Mouse (Mus musculus) left cerebral cortex, postnatal 25 days (tissue): ENCODE measurements around the gene Kbtbd13. TPM values are rescaled to one million over a fixed set of nuclear protein-coding genes. Genes with fewer than 3 reads are reported as not detected.

Source experiments
- DNase-seq, 2 experiments: peaks; one replicate each; pipeline ENCODE4 v3.0.0; 2022; ENCODE audit warnings: low spot score in 2 of 2, mixed read lengths in 1 of 2
- intact Hi-C: fragments of 180-260 bp; cut with DNase I; formaldehyde crosslinking; loops from one replicate; pipeline ENCODE4 v1.15.1; 2025
- total RNA-seq, 2 experiments: library from RNA; stranded (reverse); gene quantifications; 2 replicates each; pipeline ENCODE4 v1.2.3; 2021

Kbtbd13 gene
- total RNA-seq, 2 experiments from 2014 or later: 0.11 to 0.32 TPM

GRCm38 (mm10) chr9:65399934-65400333 lies 8.5 kb upstream of the Kbtbd13 start:
- no peak for DNase-seq
- intact Hi-C loops: no loop called here

- DNase-seq: peak; percentile 26 to 28
- intact Hi-C loops: no loop called here
These were observed 6.8 kb upstream of the Kbtbd13 start, which contains the start of gene Rasl12 for GRCm38 (mm10) chr9:65398279-65398678. Gene Rasl12 (plus strand): TSS chr9:65398506.

DNA sequence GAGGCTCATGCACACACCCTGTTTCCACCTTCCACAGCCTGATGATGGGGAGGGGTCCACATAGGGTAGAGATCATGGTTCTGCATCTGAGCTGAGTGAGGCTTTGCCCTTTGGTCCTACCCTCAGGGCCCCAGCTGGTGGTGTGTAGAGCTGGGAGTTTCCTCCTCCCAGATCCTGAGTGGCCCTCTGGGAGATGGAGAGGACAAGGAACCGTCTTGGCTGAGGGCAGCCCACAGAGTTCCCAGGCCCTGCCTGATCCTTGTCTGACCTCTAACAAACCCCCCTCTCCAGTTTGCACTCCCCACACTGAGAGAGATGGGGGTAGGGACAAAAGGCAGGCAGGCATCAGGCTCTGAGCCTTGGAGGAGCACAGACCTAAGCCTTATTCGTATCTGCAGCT lies 2.9 kb upstream of the Kbtbd13 start:
- no peak for DNase-seq
- intact Hi-C loops: no loop called here

DNA sequence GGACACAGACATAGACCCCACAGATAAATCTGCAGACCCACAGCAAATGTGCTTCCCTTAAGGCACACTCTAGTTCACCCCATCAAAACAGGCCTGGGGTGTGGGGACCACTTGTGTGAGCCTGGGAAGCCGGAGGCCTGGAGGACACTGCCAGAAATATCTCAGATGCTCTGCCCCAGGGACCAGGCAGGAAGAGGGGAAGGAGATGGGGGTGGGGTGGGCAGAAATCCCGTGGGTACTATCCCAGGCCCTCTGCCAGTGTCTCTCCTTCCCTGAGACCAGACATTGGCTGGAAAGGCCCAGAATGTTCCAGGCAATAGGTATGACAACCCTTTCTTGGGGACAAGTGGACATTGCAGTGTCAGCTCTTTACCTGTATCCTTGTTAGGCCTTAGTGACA lies 2.2 kb upstream of the Kbtbd13 start:
- intact Hi-C loops: loop anchor here (1.0 kb wide), 1 partner anchor 39 kb away; no protein-coding TSS in a partner anchor
- no peak for DNase-seq

DNA sequence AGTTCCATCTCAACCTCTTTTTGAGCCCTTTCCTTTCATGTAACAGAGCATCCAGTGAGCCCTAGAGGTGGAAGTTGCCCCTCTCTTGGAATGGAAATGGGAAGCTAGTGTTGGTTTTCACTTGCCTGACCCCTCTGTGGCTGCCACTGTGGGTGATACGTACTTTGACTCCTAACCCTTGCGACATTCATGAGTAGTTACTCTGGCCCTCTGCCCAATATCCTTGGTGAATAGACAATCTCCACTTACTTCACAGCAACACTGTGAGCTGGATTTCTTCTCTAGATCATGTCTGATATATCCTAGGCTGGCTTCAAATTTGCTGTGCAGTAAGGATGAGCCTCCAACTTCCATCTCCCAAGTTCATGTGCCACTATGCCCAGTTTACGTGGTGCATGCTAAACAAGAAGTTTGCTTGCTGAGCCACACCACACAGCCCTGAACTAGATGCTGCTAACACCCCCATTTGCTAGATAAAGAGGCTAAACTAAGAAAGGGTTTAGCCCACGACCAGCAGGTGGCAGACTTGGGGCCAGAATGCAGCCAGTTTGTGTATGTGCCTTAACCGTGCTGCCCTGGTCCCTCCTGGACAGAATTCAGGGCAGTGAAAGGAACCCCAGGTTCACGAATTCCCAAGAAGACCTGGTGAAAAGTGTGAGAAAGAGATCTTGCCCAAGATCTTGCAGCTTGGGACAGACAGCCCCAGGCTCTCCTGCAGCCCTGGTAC lies 1.3 kb upstream of the Kbtbd13 start:
- peak; percentile 46 to 65 for DNase-seq
- intact Hi-C loops: loop anchor here (1.0 kb wide), 1 partner anchor 40 kb away; no protein-coding TSS in a partner anchor

DNA sequence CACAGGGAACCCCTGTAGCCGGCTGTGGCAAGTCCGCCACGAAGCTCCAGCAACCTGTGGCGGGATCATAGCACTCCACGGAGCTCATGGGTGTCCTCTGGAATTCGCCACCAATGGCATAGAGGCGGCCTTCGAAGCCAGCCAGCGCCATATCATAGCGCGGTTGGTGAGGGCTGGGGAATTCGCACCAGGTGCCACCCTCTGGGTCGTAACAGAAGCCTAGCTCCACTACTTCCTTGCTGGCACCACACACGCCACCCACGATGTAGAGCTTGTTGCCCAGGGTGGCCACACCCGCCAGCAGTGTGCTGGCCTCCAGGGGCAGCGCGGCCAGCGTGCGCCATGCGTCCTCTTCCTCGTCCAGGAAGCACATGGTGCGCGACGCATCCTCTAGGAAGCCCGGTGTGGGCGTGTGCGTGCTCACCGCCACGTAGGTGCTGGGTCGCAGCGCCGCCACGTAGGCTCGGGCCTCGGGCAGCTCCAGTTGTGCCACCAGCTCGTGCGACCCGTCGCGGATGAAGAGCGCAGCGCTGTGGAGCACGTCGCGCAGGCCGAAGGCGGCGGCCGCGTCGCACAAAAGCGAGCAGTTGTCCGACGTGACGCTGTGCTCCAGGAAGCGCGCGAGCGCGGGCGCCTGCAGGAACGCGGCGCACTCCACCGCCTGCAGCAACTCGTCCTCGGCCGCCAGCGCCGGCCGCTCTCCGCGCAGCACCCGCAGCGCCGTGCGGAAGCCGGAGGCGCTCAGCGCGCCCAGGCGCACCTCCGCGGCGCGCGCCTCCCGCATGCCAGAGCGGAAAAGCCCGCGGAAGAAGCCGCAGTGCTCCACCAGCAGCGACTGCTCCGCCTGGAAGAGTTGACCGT lies 470 bp downstream of the Kbtbd13 start:
- DNase-seq: peak in 1 of 2 experiments; percentile 17
- intact Hi-C loops: no loop called here

DNA sequence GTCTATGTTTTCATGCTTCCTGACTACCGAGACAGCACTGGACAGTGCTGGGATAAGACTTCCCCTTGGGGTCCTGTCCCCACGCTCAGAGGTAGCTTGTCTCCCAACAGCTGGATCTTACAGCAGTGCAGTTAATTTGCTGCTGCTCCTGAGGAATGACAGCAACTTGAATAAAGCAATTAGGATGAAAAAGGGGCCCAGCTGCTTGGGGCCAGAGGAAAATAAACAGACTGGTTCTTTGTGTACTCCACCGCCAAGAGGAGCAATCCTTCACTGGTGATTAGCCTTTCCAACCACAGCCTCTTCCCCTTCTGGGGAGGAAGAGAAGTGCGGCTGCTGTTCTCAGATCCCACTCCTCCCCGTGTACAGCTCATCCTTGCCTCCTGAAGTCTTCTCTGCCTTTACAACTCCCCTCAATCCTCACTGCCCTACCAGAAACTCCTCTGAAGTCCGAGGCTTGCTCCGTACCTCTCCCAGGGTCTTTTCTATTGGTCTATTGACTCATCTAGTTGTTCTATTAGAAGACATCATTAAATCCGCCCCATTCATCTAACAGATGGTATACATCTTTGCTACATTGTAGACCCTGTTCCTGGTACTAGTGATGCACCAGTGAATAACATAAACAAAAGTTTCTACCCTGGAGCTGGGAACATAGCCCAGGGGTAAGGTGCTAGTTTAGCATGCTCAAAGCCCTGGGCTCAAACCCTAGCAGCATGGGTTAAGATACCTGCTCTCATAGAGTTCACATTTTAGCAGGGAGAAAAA lies 4.9 kb downstream of the Kbtbd13 start:
- no peak for DNase-seq
- intact Hi-C loops: no loop called here

DNA sequence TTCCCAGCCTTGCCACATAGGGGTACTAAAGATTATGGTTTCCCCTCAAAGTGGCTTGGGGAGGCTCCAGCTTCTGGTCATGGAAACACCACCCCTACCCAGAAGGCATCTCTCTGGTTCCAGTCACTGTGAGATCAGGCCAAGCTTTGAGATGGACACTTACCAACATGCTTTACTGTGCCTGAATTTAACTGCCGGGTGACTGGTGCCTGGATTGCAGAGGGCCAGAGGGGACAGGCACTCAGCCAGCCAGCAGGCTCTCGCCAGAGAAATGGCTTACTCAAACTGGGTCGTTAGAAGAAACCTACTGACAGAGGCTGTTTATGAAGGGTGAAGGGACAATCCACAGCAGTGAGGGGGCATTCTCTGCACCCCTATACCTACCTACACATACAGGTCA lies 7.2 kb downstream of the Kbtbd13 start:
- intact Hi-C loops: no loop called here
- no peak for DNase-seq

- DNase-seq: no peak
- intact Hi-C loops: no loop called here
These were observed 8.7 kb downstream of the Kbtbd13 start for GRCm38 (mm10) chr9:65382751-65383097.

- intact Hi-C loops: no loop called here
- DNase-seq: no peak
These were observed 9.3 kb downstream of the Kbtbd13 start for GRCm38 (mm10) chr9:65382031-65382750.

- intact Hi-C loops: no loop called here
- no peak for DNase-seq
These were observed 10.3 kb downstream of the Kbtbd13 start for GRCm38 (mm10) chr9:65381017-65381590.

GRCm38 (mm10) chr9:65375163-65375934 lies 16.1 kb downstream of the Kbtbd13 start:
- peak; percentile 57 to 89 for DNase-seq
- intact Hi-C loops: no loop called here

GRCm38 (mm10) chr9:65374468-65375162 lies 16.8 kb downstream of the Kbtbd13 start:
- no peak for DNase-seq
- intact Hi-C loops: no loop called here

DNA sequence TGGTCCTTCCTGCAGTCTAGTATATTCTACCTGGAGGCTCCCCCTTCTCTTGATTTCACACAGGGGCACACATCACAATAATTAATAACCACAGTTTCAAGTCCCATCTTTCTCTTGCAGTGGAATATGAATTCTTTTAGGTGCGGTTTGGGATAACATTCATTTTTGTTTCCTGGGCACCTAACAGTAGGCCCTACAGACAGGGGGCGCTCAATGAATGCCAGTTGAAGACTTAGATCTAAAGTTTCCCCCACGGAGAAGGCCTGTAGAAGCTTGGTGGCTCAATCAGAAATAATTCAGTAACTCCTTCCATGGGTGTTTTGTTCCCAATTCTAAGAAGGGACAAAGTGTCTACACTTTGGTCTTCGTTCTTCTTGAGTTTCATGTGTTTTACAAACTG lies 19.0 kb downstream of the Kbtbd13 start:
- intact Hi-C loops: loop anchor here (1.0 kb wide), 1 partner anchor 60 kb away; no protein-coding TSS in a partner anchor
- peak; percentile 18 to 31 for DNase-seq

- intact Hi-C loops: loop anchor here (1.0 kb wide), 1 partner anchor 61 kb away; no protein-coding TSS in a partner anchor
- DNase-seq: no peak
These were observed 19.7 kb downstream of the Kbtbd13 start for GRCm38 (mm10) chr9:65371756-65372155.

- DNase-seq: no peak
- intact Hi-C loops: no loop called here
These were observed 25.7 kb downstream of the Kbtbd13 start for GRCm38 (mm10) chr9:65365721-65366120.

DNA sequence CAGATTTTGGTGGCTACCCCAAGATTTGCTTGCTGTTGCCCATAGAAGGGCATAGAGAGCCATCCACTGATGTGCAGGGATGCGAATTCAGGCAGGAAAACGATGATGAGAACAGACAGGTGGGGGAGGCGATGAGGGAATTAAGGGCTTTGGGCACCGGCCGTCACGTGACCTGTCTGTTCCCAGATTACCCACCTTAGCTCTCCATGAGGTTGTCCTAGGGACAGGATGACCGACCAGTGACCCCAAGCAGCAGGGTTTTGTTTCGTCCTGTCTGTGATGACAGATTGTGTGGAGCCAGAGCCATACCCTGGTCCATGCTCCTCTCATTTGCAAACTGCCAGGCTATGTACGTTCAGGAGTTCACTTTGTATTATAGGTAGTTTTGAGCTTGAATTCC lies 27.8 kb downstream of the Kbtbd13 start:
- no peak for DNase-seq
- intact Hi-C loops: no loop called here
